Mouse (Mus musculus) G1E (cell line): ENCODE measurements around the gene Man2a1.

Experiments used
- CTCF ChIP-seq: IDR thresholded peaks from 2 replicates; pipeline ENCODE4 v1.5.1; 2012; ENCODE audit warnings: low read depth, low read length, inconsistent platforms, mixed read lengths
- GATA1 ChIP-seq: IDR thresholded peaks from 2 replicates; pipeline ENCODE4 v1.6.1; 2012; ENCODE audit warnings: borderline replicate concordance, low read length, inconsistent platforms, mixed read lengths
- TAL1 ChIP-seq: conservative IDR thresholded peaks from 2 replicates; pipeline ENCODE4 v1.6.1; 2012; ENCODE audit warnings: low read depth, low read length, inconsistent platforms, mixed read lengths

DNA sequence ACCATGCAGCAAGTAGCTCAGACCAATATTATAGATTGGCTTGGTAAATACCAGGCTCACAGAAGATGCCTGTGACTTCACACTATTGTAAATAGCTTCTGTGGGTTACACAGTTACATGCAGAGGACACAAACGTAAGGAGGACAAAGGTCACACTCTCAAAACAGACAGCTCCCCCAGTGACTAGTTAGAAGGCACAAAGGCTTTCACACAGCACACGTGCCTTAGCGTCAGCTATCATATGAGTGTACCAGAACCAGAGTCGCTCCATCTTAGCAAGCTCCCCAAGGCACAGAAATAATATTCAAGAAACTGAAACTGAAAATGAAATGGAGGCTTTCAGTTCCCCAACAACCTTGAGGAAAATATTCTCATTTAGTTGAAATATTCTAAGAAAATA lies 10.1 kb upstream of the Man2a1 start:
- TF ChIP-seq CTCF (no peak), GATA1 (no peak), TAL1 (no peak)
